Mouse (Mus musculus) cortical plate, adult 2 months (tissue): ENCODE measurements around the gene Ptpn5.

Source experiments
- CTCF ChIP-seq: fragments of 200-500 bp; IDR thresholded peaks from 2 replicates; pipeline ENCODE4 v1.5.1; 2011; ENCODE audit warnings: mild to moderate bottlenecking, control low read depth, low read length; ENCODE audit not compliant: insufficient read depth; ENCODE audit errors: extremely low read depth
- POLR2A ChIP-seq: fragments of 200-500 bp; IDR thresholded peaks from 2 replicates; pipeline ENCODE4 v1.6.1; 2011; ENCODE audit warnings: mild to moderate bottlenecking, low read length, control low read depth; ENCODE audit not compliant: insufficient read depth; ENCODE audit errors: extremely low read depth

GRCm38 (mm10) chr7:47131840-47132179, 1.7 kb downstream of the Ptpn5 start:
- TF ChIP-seq CTCF (no peak), POLR2A (no peak)
